Mouse (Mus musculus): Measurements from ENCODE around the gene Smn1. TPM values are rescaled to one million over a fixed set of nuclear protein-coding genes. Genes with fewer than 3 reads are reported as not detected.
A peak's percentile ranks its signal among the peaks of the same experiment; 100 is the strongest.

Smn1 gene
- 39.0 and 45.8 TPM in 2 replicates for polyA plus RNA-seq (2015; fragmentation: Nextera tagmentation; extraction: Ambion mirVana)

- Histone ChIP-seq H3K27ac (ENCODE audit: low read length) (no peak within 1 kb of the TSS; the same call in 1 of the 2 replicates), H3K4me2 (ENCODE audit: low read depth, low read length) (peak within 1 kb of the TSS; percentile 68)
- ATAC-seq: peak; percentile 98
These were observed at the start of gene Smn1 for GRCm38 (mm10) chr13:100124423-100125257. Gene Smn1, plus strand, starts transcription at chr13:100124852.

GRCm38 (mm10) chr13:100098808-100099207, 25.8 kb upstream of the Smn1 start:
- WGBS: 91% methylated on average over 6 of the region's 6 CpGs
- Histone ChIP-seq H3K4me3 (ENCODE audit: low read length) (no peak overlapping the region), H3K4me1 (ENCODE audit: control insufficient read depth, insufficient read depth, low read length) (peaks cover 10% of the 10 kb centered on the region), H3K4me2 (ENCODE audit: low read depth, low read length) (no peak overlapping the region), H3K9ac (ENCODE audit: low read depth, low read length) (no peak overlapping the region), H3K9me3 (ENCODE audit: control insufficient read depth, low read length) (no peaks in the 10 kb centered on the region), H3K27me3 (replicated peaks; ENCODE audit: control insufficient read depth, insufficient read depth, low read length) (no peaks in the 10 kb centered on the region), H3K27ac (ENCODE audit: low read length) (no peak overlapping the region), H3K36me3 (ENCODE audit: control insufficient read depth, insufficient read depth, low read length) (peaks cover 10% of the 10 kb centered on the region)
- no peak for ATAC-seq

More at GRCm38 (mm10) chr13:100124423-100125257, at the start of gene Smn1:
- Histone ChIP-seq H3K4me3 (ENCODE audit: low read length) (peak within 1 kb of the TSS; percentile 91), H3K9ac (ENCODE audit: low read depth, low read length) (peak within 1 kb of the TSS; percentile 88), H3K4me1 (ENCODE audit: control insufficient read depth, insufficient read depth, low read length) (peaks cover 9% of the 10 kb centered on the region), H3K27me3 (replicated peaks; ENCODE audit: control insufficient read depth, insufficient read depth, low read length) (no peaks in the 10 kb centered on the region), H3K36me3 (ENCODE audit: control insufficient read depth, insufficient read depth, low read length) (no peaks in the 10 kb centered on the region; the same call in none of the 2 replicates), H3K9me3 (ENCODE audit: control insufficient read depth, low read length) (no peaks in the 10 kb centered on the region)
- 4% methylated on average over 42 of the region's 42 CpGs for WGBS

GRCm38 (mm10) chr13:100103052-100103658, 21.5 kb upstream of the Smn1 start:
- Histone ChIP-seq H3K27ac (ENCODE audit: low read length) (peak overlapping the region; percentile 85), H3K4me1 (ENCODE audit: control insufficient read depth, insufficient read depth, low read length) (peaks cover 13% of the 10 kb centered on the region), H3K9ac (ENCODE audit: low read depth, low read length) (peak overlapping the region; percentile 94), H3K27me3 (replicated peaks; ENCODE audit: control insufficient read depth, insufficient read depth, low read length) (no peaks in the 10 kb centered on the region), H3K4me3 (ENCODE audit: low read length) (peak overlapping the region; percentile 100), H3K4me2 (ENCODE audit: low read depth, low read length) (peak overlapping the region; percentile 81), H3K36me3 (ENCODE audit: control insufficient read depth, insufficient read depth, low read length) (no peaks in the 10 kb centered on the region; the same call in 1 of the 2 replicates), H3K9me3 (ENCODE audit: control insufficient read depth, low read length) (no peaks in the 10 kb centered on the region)
- 3% methylated on average over 15 of the region's 15 CpGs for WGBS
- 0 out of 2 replicates have a peak, but pooled peaks have one; percentile 1 for ATAC-seq

DNA sequence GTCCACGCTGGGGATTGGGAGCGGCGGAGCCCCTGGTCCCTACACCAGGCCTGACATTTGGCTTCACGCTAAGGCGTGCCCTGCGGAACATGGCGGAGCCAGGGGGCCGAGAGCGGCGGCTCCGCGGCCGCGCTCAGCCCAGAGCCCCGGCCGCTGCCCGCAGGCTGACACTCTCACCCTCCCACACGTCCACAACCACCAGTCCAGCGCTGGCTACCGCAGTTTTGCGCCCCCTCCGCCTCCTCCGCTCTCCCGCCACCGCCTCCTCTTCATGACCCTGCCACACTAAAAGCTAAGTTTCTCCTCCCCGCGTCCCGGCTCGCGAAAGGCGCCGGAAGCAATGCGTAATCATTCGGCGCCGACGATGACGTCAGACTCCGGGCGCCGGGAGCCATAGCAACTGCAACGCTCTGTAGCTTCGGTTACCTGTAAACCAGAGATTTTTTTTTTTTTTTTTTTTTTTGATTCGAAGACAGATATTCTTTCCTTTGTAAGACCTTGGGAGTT, 20.9 kb upstream of the Smn1 start, which contains the start of gene Bdp1:
TSS of gene Bdp1 (minus strand) at position 323 of the 507 bp plus-strand sequence.
- no peaks in the 10 kb centered on the region for H3K27me3 ChIP-seq (replicated peaks; ENCODE audit: control insufficient read depth, insufficient read depth, low read length)
- peak within 1 kb of the TSS; percentile 94 for H3K9ac ChIP-seq (ENCODE audit: low read depth, low read length)
- H3K4me2 ChIP-seq (ENCODE audit: low read depth, low read length): peak within 1 kb of the TSS; percentile 81
- H3K9me3 ChIP-seq (ENCODE audit: control insufficient read depth, low read length): no peaks in the 10 kb centered on the region
- WGBS: under 1% methylated on average over 44 of the region's 44 CpGs
- H3K36me3 ChIP-seq (ENCODE audit: control insufficient read depth, insufficient read depth, low read length): no peaks in the 10 kb centered on the region; the same call in 1 of the 2 replicates
- H3K4me1 ChIP-seq (ENCODE audit: control insufficient read depth, insufficient read depth, low read length): peaks cover 16% of the 10 kb centered on the region
- peak; percentile 81 for ATAC-seq
- H3K27ac ChIP-seq (ENCODE audit: low read length): peak within 1 kb of the TSS; percentile 85
- peak within 1 kb of the TSS; percentile 100 for H3K4me3 ChIP-seq (ENCODE audit: low read length)

- ATAC-seq: peak; percentile 75
- Histone ChIP-seq H3K9me3 (ENCODE audit: control insufficient read depth, low read length) (no peaks in the 10 kb centered on the region), H3K36me3 (ENCODE audit: control insufficient read depth, insufficient read depth, low read length) (no peaks in the 10 kb centered on the region), H3K27me3 (replicated peaks; ENCODE audit: control insufficient read depth, insufficient read depth, low read length) (no peaks in the 10 kb centered on the region), H3K4me3 (ENCODE audit: low read length) (peak within 1 kb of the TSS; percentile 81), H3K4me1 (ENCODE audit: control insufficient read depth, insufficient read depth, low read length) (peaks cover 11% of the 10 kb centered on the region; the same call in 1 of the 2 replicates), H3K4me2 (ENCODE audit: low read depth, low read length) (peak within 1 kb of the TSS; percentile 73), H3K27ac (ENCODE audit: low read length) (peak within 1 kb of the TSS; percentile 74), H3K9ac (ENCODE audit: low read depth, low read length) (peak within 1 kb of the TSS; percentile 86)
- WGBS: under 1% methylated on average over 75 of the region's 76 CpGs
These were observed 16.8 kb upstream of the Smn1 start, which contains the start of gene Serf1 for GRCm38 (mm10) chr13:100107652-100108472. Gene Serf1, plus strand, starts transcription at chr13:100108012.

- WGBS: 55% methylated on average over 5 of the region's 5 CpGs
- ATAC-seq: no peak
- H3K4me2 ChIP-seq (ENCODE audit: low read depth, low read length): no peak overlapping the region
- peaks cover 7% of the 10 kb centered on the region; the same call in 1 of the 2 replicates for H3K4me1 ChIP-seq (ENCODE audit: control insufficient read depth, insufficient read depth, low read length)
- no peaks in the 10 kb centered on the region for H3K9me3 ChIP-seq (ENCODE audit: control insufficient read depth, low read length)
- no peaks in the 10 kb centered on the region for H3K27me3 ChIP-seq (replicated peaks; ENCODE audit: control insufficient read depth, insufficient read depth, low read length)
- H3K9ac ChIP-seq (ENCODE audit: low read depth, low read length): no peak overlapping the region
- H3K36me3 ChIP-seq (ENCODE audit: control insufficient read depth, insufficient read depth, low read length): no peaks in the 10 kb centered on the region
- H3K27ac ChIP-seq (ENCODE audit: low read length): no peak overlapping the region
- no peak overlapping the region for H3K4me3 ChIP-seq (ENCODE audit: low read length)
These were observed 12.3 kb upstream of the Smn1 start for GRCm38 (mm10) chr13:100112218-100112972.

GRCm38 (mm10) chr13:100123970-100124369, 682 bp upstream of the Smn1 start:
- Histone ChIP-seq H3K9me3 (ENCODE audit: control insufficient read depth, low read length) (no peaks in the 10 kb centered on the region), H3K9ac (ENCODE audit: low read depth, low read length) (no peak overlapping the region), H3K36me3 (ENCODE audit: control insufficient read depth, insufficient read depth, low read length) (no peaks in the 10 kb centered on the region; the same call in none of the 2 replicates), H3K4me3 (ENCODE audit: low read length) (peak overlapping the region; percentile 91), H3K27me3 (replicated peaks; ENCODE audit: control insufficient read depth, insufficient read depth, low read length) (no peaks in the 10 kb centered on the region), H3K4me1 (ENCODE audit: control insufficient read depth, insufficient read depth, low read length) (peaks cover 9% of the 10 kb centered on the region), H3K27ac (ENCODE audit: low read length) (no peak overlapping the region), H3K4me2 (ENCODE audit: low read depth, low read length) (peak overlapping the region; percentile 68)
- 83% methylated on average over 3 of the region's 3 CpGs for WGBS
- ATAC-seq: peak; percentile 21; the same call in 1 of the 2 replicates

- H3K4me1 ChIP-seq (ENCODE audit: control insufficient read depth, insufficient read depth, low read length): peaks cover 9% of the 10 kb centered on the region
- WGBS: 2% methylated on average over 10 of the region's 10 CpGs
- peak; percentile 30; the same call in 1 of the 2 replicates for ATAC-seq
- H3K27ac ChIP-seq (ENCODE audit: low read length): no peak overlapping the region
- H3K9me3 ChIP-seq (ENCODE audit: control insufficient read depth, low read length): no peaks in the 10 kb centered on the region
- peak overlapping the region; percentile 68 for H3K4me2 ChIP-seq (ENCODE audit: low read depth, low read length)
- H3K27me3 ChIP-seq (replicated peaks; ENCODE audit: control insufficient read depth, insufficient read depth, low read length): no peaks in the 10 kb centered on the region
- H3K4me3 ChIP-seq (ENCODE audit: low read length): peak overlapping the region; percentile 91
- H3K9ac ChIP-seq (ENCODE audit: low read depth, low read length): peak overlapping the region; percentile 88
- no peaks in the 10 kb centered on the region; the same call in none of the 2 replicates for H3K36me3 ChIP-seq (ENCODE audit: control insufficient read depth, insufficient read depth, low read length)
These were observed 599 bp downstream of the Smn1 start for GRCm38 (mm10) chr13:100125258-100125643.
